Mouse (Mus musculus) layer of hippocampus, adult 2 months (tissue): ENCODE measurements around the gene Bmf. TPM values are rescaled to one million over a fixed set of nuclear protein-coding genes. Genes with fewer than 3 reads are reported as not detected.

Source experiments
- DNase-seq, 2 experiments: peaks; one replicate each; pipeline ENCODE4 v3.0.0; 2022; ENCODE audit warnings: low spot score in 2 of 2
- H3K27ac ChIP-seq: fragments of 200-600 bp; 2 replicates; pipeline ENCODE4 v1.8.1; 2022
- H3K4me3 ChIP-seq: fragments of 200-600 bp; 2 replicates; pipeline ENCODE4 v1.8.1; 2022; ENCODE audit warnings: mild to moderate bottlenecking
- CTCF ChIP-seq: fragments of 200-600 bp; conservative IDR thresholded peaks from 2 replicates; pipeline ENCODE4 v1.8.1; 2022; ENCODE audit warnings: antibody characterized with exemption, mild to moderate bottlenecking, moderate library complexity
- total RNA-seq, 2 experiments: library from RNA; stranded (reverse); gene quantifications; 2 replicates each; pipeline ENCODE4 v1.2.3; 2021

The Bmf gene
- total RNA-seq, 2 experiments from 2014 or later: 1.9 to 2.8 TPM

DNA sequence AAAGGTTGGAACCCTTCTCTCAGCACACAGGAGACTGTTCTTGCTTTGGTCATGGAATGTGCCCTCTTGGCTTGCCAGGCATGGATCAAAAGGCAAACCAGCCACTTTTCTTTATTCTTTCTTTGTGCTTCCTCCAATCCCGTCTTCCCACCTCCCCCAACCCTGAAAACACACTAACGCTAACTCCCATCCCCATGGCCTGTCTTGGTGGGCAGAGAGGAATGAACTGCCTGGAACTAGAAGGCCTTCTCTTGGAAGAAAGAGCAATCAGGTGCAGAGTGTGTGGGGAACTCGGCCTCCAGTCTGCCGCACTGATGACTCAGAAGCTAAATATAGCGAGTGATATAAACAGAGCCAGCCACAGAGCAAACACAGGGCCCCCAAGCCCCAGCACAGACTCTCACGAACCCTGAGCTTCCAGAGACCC, 8.8 kb downstream of the Bmf start:
- no peak for TF ChIP-seq CTCF
- DNase-seq: no peak
- peak overlapping the region; percentile 72 for H3K27ac ChIP-seq
- H3K4me3 ChIP-seq: no peak overlapping the region

DNA sequence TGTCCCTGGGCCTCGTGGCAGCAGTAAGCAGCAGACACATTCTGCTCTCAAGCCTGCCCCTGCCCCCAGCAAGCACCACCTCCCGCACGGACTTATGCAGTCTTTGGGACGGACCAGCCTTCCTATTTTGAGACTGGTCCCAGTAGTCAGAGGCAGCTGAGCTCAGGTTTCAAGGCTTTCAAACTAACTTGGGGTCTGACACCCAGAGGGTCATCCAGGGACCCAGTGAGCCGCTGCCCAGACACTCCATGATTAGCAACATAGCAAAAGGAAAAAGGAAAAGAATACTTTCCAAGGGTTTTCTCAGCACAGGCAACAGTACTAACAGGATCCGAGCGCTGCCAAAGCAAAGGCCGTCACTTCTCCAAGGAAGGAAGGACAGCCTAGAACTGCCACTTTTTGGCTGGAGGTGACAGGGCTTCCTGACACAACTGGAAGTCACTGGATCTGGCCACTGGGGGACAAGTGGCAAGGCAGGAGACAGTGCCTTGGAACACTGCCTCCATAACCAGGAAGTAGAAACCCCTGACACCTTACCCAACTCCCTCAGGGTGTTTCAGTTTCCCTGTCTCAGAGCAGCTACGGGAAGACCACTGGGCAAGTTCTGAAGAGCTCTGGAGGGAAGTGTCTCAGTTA, 9.5 kb downstream of the Bmf start:
- TF ChIP-seq CTCF: no peak
- peak overlapping the region; percentile 72 for H3K27ac ChIP-seq
- DNase-seq: no peak
- no peak overlapping the region for H3K4me3 ChIP-seq

DNA sequence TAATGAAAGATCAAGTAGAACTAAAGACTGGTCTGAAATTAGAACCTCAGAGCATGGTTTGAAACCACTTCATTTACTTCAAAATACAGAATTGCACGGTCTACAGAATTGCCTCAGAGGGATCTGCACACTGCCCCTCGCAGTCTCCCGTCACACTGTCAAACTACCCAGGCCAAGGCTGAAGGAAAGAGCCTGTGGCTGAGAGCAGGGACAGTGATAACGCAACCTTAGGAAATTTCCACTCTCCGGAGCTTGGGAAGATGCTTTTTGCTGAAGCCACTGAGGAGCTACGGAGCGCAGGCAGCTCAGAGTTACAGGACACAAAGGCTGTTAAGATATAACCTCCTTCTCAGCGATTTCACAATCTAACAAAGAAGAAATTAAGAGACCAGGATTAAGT, 10.4 kb downstream of the Bmf start:
- H3K4me3 ChIP-seq: no peak overlapping the region
- no peak for TF ChIP-seq CTCF
- DNase-seq: no peak
- H3K27ac ChIP-seq: no peak overlapping the region

DNA sequence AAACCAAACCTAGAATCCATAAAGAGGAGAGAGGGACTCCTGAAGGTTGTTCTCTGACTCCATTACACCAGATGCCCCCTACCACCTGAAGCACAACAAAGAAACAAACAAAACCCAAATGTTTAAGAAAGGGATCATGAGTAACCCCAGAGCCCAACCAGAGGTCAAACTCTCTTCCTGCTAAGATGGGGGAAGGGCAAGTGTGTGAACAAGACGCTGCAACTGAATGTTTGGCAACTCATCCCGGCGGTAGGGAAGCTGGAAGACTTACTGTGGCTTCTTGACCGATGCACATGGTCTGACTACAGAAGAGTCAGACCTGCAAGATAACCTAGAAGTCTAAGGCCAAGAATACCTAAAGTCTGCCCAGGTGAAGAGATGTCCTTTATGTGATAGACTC, 12.3 kb downstream of the Bmf start:
- no peak for TF ChIP-seq CTCF
- Histone ChIP-seq H3K27ac (no peak overlapping the region), H3K4me3 (no peak overlapping the region)
- DNase-seq: no peak

DNA sequence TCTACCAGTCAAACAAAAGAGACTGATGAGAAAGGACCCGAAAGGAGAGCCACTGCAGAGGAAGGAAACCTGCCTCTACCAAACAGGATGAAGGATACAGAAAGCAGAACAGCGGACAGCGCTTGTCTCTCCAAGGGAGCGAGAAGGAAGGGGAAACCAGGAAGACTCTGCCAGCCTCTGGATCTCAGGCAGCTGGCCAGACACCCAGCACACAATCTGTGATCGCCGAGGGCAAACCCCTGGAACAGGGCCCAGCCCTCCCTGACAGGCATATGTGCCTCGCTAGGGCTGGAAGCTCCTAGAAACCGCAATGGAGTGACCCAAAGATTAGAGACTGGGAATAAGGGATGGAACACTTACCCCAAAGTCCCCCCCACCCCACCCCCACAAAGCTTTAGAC, 12.9 kb downstream of the Bmf start:
- no peak overlapping the region for H3K27ac ChIP-seq
- no peak overlapping the region for H3K4me3 ChIP-seq
- no peak for DNase-seq
- TF ChIP-seq CTCF: no peak

DNA sequence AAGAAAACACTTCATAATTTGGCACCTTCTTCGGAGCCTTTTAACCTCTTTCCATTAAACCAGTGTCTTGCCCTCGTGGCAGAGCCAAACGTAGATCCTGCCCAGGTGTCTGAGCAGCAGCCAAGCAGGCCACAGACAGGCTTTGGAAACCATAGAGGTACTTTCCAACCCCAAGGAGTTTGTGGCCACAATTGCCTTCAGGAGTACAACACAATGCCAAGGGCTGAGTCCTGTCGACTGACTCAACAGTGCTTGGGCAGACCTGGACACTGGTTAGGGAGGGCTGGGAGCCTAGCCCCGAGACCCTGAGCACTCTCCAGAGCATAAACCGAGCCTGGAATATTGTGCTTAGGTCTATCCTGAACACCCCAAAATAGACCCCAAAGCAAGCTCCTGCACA, 13.4 kb downstream of the Bmf start:
- Histone ChIP-seq H3K4me3 (no peak overlapping the region), H3K27ac (no peak overlapping the region)
- DNase-seq: no peak
- no peak for TF ChIP-seq CTCF

DNA sequence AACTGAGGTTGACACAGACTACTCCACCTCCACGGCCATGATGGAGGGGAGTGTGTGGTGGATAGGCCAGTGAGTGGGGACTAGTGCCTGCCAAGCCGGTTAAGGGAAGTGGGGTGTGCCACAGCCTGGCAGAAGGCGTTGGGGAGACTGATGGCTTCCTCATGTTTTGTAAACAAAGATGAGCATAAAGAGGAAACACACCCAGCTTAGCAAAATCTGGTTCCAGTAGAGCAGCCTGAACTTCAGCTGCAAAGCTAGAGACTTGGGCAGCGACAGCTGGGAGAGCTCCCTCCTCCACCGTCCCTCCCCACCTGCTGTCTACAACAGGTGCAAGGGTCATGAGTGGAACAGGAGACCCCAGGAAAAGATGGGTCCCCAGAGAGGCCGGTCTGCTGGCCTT, 15.5 kb downstream of the Bmf start:
- Histone ChIP-seq H3K27ac (0 out of 2 replicates have a peak overlapping the region, but pooled peaks have one; percentile 25), H3K4me3 (no peak overlapping the region)
- no peak for TF ChIP-seq CTCF
- DNase-seq: no peak

DNA sequence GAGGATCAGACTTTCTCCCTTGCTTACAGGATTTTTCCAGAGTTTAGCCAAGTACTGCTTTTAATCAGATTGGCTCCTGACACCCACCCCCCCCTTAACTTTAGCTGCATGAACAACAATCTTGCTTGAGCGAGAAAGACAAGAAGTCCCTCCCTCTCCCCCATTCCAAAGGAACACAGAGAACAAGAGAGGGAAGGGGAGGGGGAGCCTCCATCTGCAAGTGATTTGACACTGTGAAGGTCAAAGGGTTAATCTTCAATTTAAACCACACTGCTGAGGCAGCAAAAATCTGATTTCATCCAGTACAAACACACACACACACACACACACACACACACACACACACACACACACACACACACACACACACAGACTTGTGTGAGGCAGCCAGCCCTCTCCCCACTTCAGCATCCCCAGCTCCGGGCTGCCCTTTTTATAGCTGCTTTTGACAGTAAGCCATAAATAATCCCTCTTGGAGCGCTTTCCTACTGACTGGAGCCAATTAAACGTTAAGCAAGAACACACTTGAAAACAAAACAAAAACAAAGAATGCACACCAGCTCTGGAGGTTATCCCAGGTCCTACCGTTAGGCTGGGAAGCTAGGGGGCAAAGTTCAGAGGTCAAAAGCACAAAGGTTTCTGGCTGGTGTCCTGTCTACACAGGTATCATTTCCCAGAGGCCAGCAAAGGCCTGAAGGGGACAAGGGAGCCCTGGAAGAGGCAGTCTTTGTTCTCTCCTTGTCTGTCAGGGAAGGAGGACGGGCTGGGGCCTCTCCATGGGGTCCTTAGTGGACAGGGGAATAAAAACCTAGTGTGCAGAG, 16.4 kb downstream of the Bmf start:
- TF ChIP-seq CTCF: no peak
- Histone ChIP-seq H3K27ac (0 out of 2 replicates have a peak overlapping the region, but pooled peaks have one; percentile 25), H3K4me3 (no peak overlapping the region)
- DNase-seq: no peak

DNA sequence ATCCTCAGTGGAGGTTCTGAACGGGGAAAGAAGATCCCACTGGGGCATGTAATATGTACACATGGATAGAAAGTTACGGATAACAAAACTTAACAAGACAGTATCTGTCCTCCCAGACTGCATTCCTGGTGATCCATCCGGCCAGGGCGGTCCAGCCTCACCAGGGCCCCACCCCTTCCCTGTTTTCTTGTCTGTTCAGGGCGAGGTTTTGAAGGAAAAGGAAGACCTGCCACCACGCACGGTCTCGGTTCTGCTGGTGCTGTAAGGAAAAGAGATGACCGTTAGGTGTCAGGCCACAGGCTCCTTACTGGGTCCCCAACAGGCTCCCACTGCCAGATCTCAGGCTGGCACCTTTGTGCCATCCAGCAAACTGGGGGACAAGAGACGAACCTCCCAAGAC, 17.1 kb downstream of the Bmf start:
- no peak overlapping the region for H3K27ac ChIP-seq

DNA sequence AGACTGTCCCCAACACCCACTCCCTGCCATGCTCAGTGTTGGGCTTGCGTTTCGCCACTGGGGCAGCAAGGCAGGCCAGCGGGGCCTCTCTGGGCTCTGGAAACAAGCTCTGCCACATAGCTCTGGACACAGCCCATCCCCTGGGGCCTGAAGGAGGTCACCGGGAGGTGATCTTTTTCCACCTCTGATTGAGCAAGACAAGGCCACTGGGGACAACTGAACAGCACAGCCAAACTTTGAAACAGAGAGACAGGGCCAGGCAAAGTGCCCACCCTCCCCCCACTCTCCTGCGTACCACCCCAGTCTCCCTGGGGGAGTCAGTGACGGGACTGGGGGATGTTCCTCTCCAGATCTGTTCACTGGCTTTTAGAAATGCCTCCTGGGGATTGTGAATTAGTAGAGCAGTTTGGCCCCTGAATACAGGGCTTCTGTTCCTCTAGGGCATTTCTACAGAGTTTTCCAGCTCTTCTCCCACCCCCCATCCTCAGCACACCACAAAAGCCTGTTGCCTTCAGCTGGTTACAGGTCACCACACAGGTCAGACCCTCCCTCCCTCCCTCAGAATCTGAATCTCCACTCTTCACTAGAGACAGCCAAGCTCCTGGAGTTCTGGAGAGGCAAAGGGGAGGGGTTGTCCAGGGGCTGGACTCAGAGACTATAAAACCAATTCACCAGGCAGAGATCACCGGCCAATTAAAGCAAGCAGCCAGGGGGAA, 19.9 kb downstream of the Bmf start:
- DNase-seq: no peak
- H3K4me3 ChIP-seq: no peak overlapping the region
- no peak overlapping the region for H3K27ac ChIP-seq
- no peak for TF ChIP-seq CTCF

More for the DNA sequence above, 17.1 kb downstream of the Bmf start:
- no peak for TF ChIP-seq CTCF
- no peak overlapping the region for H3K4me3 ChIP-seq
- no peak for DNase-seq

DNA sequence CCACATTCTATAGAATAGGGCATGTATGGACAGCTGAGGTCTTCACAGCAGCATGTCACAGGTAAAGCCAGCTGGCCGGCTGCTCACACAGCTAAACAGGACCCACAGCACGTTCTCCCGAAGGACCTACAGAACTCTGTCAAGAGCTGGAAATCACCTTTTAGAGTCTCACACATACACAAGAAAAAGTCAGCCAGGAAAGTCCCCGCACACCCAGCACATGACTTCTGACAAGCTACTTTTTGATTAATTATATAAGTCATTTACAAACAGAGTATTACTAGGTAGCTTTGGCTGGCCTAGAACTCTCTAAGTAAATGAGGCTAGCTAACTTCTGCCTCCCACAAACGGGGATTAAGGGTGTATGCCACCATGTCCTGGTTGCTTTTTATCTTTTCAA, 22.9 kb downstream of the Bmf start:
- DNase-seq: no peak
- no peak overlapping the region for H3K4me3 ChIP-seq
- no peak for TF ChIP-seq CTCF
- H3K27ac ChIP-seq: no peak overlapping the region

DNA sequence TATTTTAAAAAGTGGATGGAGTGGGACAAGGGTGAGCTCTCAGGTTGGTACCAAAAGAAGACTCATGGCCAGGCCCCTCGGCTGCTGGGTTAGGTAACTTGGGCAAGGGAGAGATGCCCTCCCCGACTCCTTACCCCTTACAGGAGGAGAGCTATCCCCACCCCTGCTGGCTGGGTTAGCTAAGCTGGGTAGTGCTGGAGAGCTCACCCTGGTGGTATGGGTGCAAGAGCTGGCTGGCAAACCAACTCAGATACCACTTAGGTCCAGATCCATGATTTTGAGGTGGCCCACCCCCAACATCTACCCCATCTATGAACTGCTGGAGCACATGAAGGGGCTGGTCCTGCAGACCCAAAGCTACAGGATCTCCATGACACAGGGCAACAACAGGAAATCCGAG, 24.7 kb downstream of the Bmf start:
- DNase-seq: no peak
- Histone ChIP-seq H3K27ac (no peak overlapping the region), H3K4me3 (no peak overlapping the region)
- no peak for TF ChIP-seq CTCF

DNA sequence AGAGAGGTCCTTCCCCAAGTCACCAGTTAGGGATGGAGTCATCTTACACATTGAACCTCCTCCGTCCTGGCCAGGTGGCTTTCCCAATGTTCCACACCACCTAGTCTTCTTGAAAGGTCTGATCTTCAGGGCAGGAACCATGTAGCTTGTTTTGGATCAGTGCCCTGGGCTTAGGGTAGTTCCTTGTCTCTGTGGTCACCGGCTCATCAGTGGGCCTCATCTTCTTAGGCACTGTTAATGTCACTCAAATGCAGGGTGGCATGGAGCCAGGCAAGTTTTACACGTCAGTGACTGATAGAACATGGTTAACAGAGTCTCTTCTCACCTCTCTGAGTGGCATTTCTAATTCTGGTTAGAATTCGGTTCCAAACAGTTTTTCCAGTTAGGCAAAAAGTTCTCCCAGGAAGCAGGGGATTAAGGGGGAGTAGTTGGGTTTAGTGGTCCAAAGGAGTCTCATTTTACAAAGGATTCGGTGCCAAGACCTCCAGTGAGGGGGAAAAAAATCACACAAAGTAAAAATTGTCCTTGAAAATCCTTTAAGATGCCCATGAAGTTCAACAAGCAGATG, 26.2 kb downstream of the Bmf start:
- no peak for TF ChIP-seq CTCF
- Histone ChIP-seq H3K27ac (no peak overlapping the region), H3K4me3 (no peak overlapping the region)
- no peak for DNase-seq

DNA sequence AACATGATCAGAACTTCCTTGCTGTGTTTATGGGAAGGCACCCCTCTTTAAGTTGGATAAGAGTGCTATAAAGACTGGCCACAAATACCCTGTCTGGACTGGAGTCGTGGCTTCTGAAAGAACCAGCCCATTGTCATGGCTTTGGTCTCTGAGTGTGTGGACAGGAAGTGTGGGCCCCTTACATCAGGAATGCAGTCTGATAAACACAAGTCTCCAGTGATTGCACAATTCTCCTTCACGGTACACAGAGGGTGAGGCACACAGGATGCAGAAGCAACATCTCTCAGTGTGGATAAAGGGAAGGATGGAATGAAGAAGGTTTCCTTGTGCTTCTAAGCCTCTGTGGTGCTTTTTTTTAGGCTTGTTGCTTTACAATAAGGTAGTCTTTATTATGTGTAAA, 27.2 kb downstream of the Bmf start:
- Histone ChIP-seq H3K27ac (no peak overlapping the region), H3K4me3 (no peak overlapping the region)
- no peak for DNase-seq
- TF ChIP-seq CTCF: no peak
